Mouse (Mus musculus) heart, embryonic 14.5 days (tissue): ENCODE data around the gene Olfr71. TPM values are rescaled to one million over a fixed set of nuclear protein-coding genes. Genes with fewer than 3 reads are reported as not detected.

Experiments
- ATAC-seq: fragments of 200-750 bp; cut with Nextera tagmentation; 2 replicates; pipeline ENCODE4 v1.8.0; 2017; ENCODE audit warnings: low read depth, moderate TSS enrichment; ENCODE audit not compliant: insufficient number of reproducible peaks, insufficient read depth, low FRiP score
- H3K27ac ChIP-seq, 2 experiments: fragments of 200-500 bp in 1 of 2; fragments of 300-500 bp in 1 of 2; sonication (generic) in 1 of 2; replicated peaks in 1 of 2; 2 replicates each; pipeline ENCODE4 v1.5.1; 2012 to 2014; ENCODE audit warnings: low read depth in 2 of 2, low read length in 2 of 2, control low read depth in 1 of 2, mild to moderate bottlenecking in 1 of 2, mixed read lengths in 1 of 2; ENCODE audit not compliant: control insufficient read depth in 1 of 2, insufficient read depth in 1 of 2
- H3K27me3 ChIP-seq: fragments of 300-500 bp; sonication (generic); 2 replicates; pipeline ENCODE4 v1.6.1; 2014; ENCODE audit warnings: mild to moderate bottlenecking, low read length, control low read depth; ENCODE audit not compliant: control insufficient read depth, insufficient read depth
- H3K36me3 ChIP-seq: fragments of 300-500 bp; sonication (generic); 2 replicates; pipeline ENCODE4 v1.6.1; 2014; ENCODE audit warnings: mild to moderate bottlenecking, control low read depth, low read length, mixed read lengths; ENCODE audit not compliant: control insufficient read depth, insufficient read depth
- H3K4me1 ChIP-seq, 2 experiments: fragments of 200-500 bp in 1 of 2; fragments of 300-500 bp in 1 of 2; sonication (generic) in 1 of 2; 2 replicates each; pipeline ENCODE4 v1.6.1; 2012 to 2014; ENCODE audit warnings: low read length in 2 of 2, control low read depth in 1 of 2, mixed read lengths in 1 of 2; ENCODE audit not compliant: control insufficient read depth in 2 of 2, insufficient read depth in 2 of 2
- H3K4me2 ChIP-seq: fragments of 300-500 bp; sonication (generic); 2 replicates; pipeline ENCODE4 v1.6.1; 2014; ENCODE audit warnings: mild to moderate bottlenecking, low read length
- H3K4me3 ChIP-seq, 2 experiments: fragments of 200-500 bp in 1 of 2; fragments of 300-500 bp in 1 of 2; sonication (generic) in 1 of 2; 2 replicates each; pipeline ENCODE4 v1.5.1; 2012 to 2014; ENCODE audit warnings: low read length in 2 of 2, mild to moderate bottlenecking in 2 of 2, control low read depth in 1 of 2, low read depth in 1 of 2, moderate library complexity in 1 of 2; ENCODE audit not compliant: control insufficient read depth in 1 of 2, insufficient read depth in 1 of 2
- H3K9ac ChIP-seq: fragments of 300-500 bp; sonication (generic); 2 replicates; pipeline ENCODE4 v1.6.1; 2014; ENCODE audit warnings: mild to moderate bottlenecking, low read length
- H3K9me3 ChIP-seq: fragments of 300-500 bp; sonication (generic); 2 replicates; pipeline ENCODE4 v1.6.1; 2016; ENCODE audit warnings: low read length, control low read depth; ENCODE audit not compliant: control insufficient read depth
- WGBS: fragments of 180-500 bp; shearing (Covaris S2); extraction: QIAGEN DNeasy Blood & Tissue Kit; methylation state at CpG from one replicate; pipeline ENCODE4 v1.1.7; 2014; 5-methylcytosine and 5-hydroxymethylcytosine counted together
- polyA plus RNA-seq: library from polyadenylated mRNA; unstranded; fragments of >200 nt; fragmentation: Nextera tagmentation; extraction: Ambion mirVana; gene quantifications from 2 replicates; pipeline ENCODE4 v1.2.1, GENCODE M21; 2014

Gene Olfr71
- polyA plus RNA-seq, 1 experiment from 2014 or later, result not detected

DNA sequence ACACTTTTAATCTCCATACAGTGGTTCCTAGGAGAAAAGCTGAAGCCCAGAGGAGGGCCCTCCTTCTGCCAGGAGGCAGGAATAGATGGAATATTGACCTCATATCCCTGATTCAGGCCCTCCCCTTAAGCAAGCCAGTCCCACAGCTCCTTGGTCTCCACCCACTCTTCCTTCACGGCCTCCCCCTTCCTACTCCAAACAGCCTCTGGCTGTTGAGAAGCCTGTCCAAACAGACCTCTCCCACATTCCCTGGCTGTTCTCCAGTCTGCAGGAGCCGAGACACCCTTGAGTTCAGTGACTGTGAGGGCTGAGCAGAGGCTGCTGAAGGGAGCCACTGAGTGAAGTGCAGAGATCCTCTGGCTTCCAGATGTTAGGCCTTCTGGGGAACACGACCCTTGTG is 16.9 kb upstream of the Olfr71 start, which contains the start of gene Hrct1:
Hrct1 (plus strand) TSS at position 194 of the 400 bp plus-strand sequence.
- Histone ChIP-seq H3K9ac (no peak within 1 kb of the TSS), H3K9me3 (no peaks in the 10 kb centered on the region), H3K36me3 (no peaks in the 10 kb centered on the region), H3K27me3 (no peaks in the 10 kb centered on the region), H3K4me2 (no peak within 1 kb of the TSS), H3K27ac (peak within 1 kb of the TSS; percentile 80 to 83), H3K4me1 (peaks cover 42 to 45% of the 10 kb centered on the region in 2 experiments), H3K4me3 (no peak within 1 kb of the TSS)
- peak; percentile 66; the same call in 1 of the 2 replicates for ATAC-seq
- WGBS, result 29% methylated on average over 3 of the region's 3 CpGs

DNA sequence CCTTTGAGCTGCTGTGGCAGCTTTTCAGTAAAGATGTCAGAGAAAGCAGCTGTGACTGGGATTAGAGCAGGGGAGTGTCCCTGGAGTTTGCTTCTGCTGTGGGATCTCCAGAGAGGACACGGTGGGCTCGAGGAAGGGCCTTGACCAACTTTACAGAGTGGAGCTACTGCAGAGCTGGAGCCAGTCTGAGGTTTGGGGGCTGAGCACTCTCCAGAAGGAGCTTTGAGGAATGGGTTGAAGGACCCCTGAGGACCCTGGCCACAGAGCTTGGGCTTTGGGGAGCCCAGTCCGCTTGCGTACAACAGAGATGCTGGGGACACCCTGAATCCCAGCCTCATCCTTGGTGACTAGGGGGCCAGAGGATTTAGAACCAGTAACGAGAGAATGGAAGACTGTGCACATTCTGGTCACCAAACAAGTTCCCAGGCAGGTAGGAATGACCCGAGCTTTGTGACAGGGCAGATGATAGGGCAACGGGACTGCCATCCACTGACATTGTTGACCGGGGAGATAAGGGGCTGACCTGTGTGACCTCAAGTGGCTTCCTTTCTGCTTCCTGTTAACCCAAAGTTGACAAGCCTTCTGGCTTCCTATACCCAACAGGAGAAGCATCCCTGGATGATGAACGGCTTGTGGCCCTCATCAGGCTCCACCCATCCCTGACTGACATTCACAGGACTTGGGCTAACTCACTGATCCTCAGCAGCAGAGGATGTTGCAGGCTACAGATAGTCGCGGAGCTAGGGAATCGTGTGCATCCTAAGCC is 16.4 kb upstream of the Olfr71 start:
- no peaks in the 10 kb centered on the region for H3K27me3 ChIP-seq
- H3K9ac ChIP-seq, result no peak overlapping the region
- H3K4me1 ChIP-seq, result peaks cover 41 to 45% of the 10 kb centered on the region in 2 experiments
- WGBS, result 48% methylated on average over 12 of the region's 12 CpGs
- ATAC-seq, result no peak
- no peak overlapping the region for H3K4me3 ChIP-seq
- H3K36me3 ChIP-seq, result no peaks in the 10 kb centered on the region
- no peaks in the 10 kb centered on the region for H3K9me3 ChIP-seq
- peak overlapping the region in 1 of 2 experiments; percentile 80; a peak in 2 of 4 replicates for H3K27ac ChIP-seq
- no peak overlapping the region for H3K4me2 ChIP-seq

- H3K4me3 ChIP-seq, result no peak overlapping the region
- no peaks in the 10 kb centered on the region for H3K27me3 ChIP-seq
- no peak overlapping the region for H3K4me2 ChIP-seq
- peaks cover 36 to 41% of the 10 kb centered on the region in 2 experiments for H3K4me1 ChIP-seq
- H3K9ac ChIP-seq, result no peak overlapping the region
- no peaks in the 10 kb centered on the region for H3K36me3 ChIP-seq
- H3K9me3 ChIP-seq, result no peaks in the 10 kb centered on the region
- 7% methylated on average over 1 of the region's 1 CpGs for WGBS
- no peak for ATAC-seq
- no peak overlapping the region for H3K27ac ChIP-seq
Measured at GRCm38 (mm10) chr4:43724764-43725163, 14.7 kb upstream of the Olfr71 start.

- WGBS, result 91% methylated on average over 4 of the region's 4 CpGs
- Histone ChIP-seq H3K36me3 (no peaks in the 10 kb centered on the region), H3K4me2 (no peak overlapping the region), H3K4me1 (peaks cover 10 to 16% of the 10 kb centered on the region in 2 experiments), H3K9me3 (no peaks in the 10 kb centered on the region), H3K4me3 (no peak overlapping the region), H3K27me3 (no peaks in the 10 kb centered on the region), H3K27ac (no peak overlapping the region), H3K9ac (no peak overlapping the region)
- ATAC-seq, result no peak
Measured at GRCm38 (mm10) chr4:43722191-43722590, 12.1 kb upstream of the Olfr71 start.

DNA sequence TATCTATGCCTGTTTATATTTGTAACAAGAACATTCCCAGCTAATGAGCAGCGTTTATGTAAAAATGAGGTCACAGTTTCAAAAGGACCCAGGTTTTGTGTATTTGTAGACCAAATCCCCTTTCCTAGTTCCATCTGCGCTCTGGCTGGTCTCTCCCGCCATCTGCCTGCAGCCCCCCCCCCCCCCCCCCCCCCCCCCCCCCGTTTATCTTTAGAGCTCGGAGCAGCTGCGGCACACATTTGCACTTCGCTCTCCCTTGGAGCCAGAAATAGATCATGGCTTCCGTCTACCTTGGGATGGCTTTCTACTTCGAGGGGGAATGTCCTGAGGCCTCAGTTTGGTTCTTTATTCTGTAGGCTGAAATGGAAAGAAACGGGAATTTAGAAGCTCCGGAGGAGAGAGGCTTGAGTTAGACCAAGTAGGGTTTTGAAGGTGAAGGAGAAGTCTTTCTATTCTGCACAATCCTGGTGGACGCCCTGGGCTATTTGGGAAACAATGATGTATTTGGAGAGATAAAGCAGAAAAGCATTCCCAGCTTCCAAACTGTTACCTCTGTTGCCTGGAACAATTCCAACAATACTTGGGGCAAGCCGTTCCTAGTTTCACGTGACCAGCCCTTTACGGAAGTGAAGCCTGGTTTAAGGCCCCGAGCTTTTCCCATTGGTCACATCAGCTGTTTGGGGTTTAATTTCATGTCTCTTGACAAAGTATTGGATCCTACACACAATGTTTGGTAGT is 10.6 kb upstream of the Olfr71 start:
- no peak overlapping the region; the same call in 1 of the 2 replicates for H3K9ac ChIP-seq
- no peak for ATAC-seq
- no peaks in the 10 kb centered on the region for H3K36me3 ChIP-seq
- 24% methylated on average over 14 of the region's 16 CpGs for WGBS
- H3K27ac ChIP-seq, result peak overlapping the region; percentile 89 to 90
- H3K4me2 ChIP-seq, result peak overlapping the region; percentile 43; the same call in 1 of the 2 replicates
- H3K9me3 ChIP-seq, result no peaks in the 10 kb centered on the region
- H3K27me3 ChIP-seq, result no peaks in the 10 kb centered on the region
- no peak overlapping the region for H3K4me3 ChIP-seq
- H3K4me1 ChIP-seq, result peaks cover 9 to 10% of the 10 kb centered on the region in 2 experiments

- 47% methylated on average over 7 of the region's 7 CpGs for WGBS
- H3K4me3 ChIP-seq, result no peak overlapping the region
- peaks cover 2 to 13% of the 10 kb centered on the region in 2 experiments; a peak in 3 of 4 replicates for H3K4me1 ChIP-seq
- H3K9ac ChIP-seq, result no peak overlapping the region
- H3K27ac ChIP-seq, result no peak overlapping the region
- H3K4me2 ChIP-seq, result no peak overlapping the region
- H3K27me3 ChIP-seq, result no peaks in the 10 kb centered on the region
- ATAC-seq, result no peak
- no peaks in the 10 kb centered on the region for H3K9me3 ChIP-seq
- no peaks in the 10 kb centered on the region for H3K36me3 ChIP-seq
Measured at GRCm38 (mm10) chr4:43713652-43714219, 3.7 kb upstream of the Olfr71 start.

GRCm38 (mm10) chr4:43711821-43712220 is 1.8 kb upstream of the Olfr71 start:
- peaks cover 2 to 13% of the 10 kb centered on the region in 2 experiments; a peak in 3 of 4 replicates for H3K4me1 ChIP-seq
- H3K9me3 ChIP-seq, result no peaks in the 10 kb centered on the region
- H3K27ac ChIP-seq, result peak overlapping the region; percentile 29 to 57; a peak in 2 of 4 replicates
- no peaks in the 10 kb centered on the region for H3K36me3 ChIP-seq
- ATAC-seq, result no peak
- no peaks in the 10 kb centered on the region for H3K27me3 ChIP-seq
- H3K9ac ChIP-seq, result 0 out of 2 replicates have a peak overlapping the region, but pooled peaks have one; percentile 2
- H3K4me2 ChIP-seq, result peak overlapping the region; percentile 24
- H3K4me3 ChIP-seq, result no peak overlapping the region
- WGBS, result 0% methylated on average over 2 of the region's 2 CpGs
